Mouse (Mus musculus): ENCODE measurements around the gene Itprid2. TPM values are rescaled to one million over a fixed set of nuclear protein-coding genes. Genes with fewer than 3 reads are reported as not detected.

Gene Itprid2
- polyA plus RNA-seq, 1 experiment from 2014 or later = 7.6 TPM

- Histone ChIP-seq H3K36me3 (ENCODE audit: insufficient read depth, low read length) (no peaks in the 10 kb centered on the region), H3K4me1 (ENCODE audit: insufficient read depth, low read depth, low read length) (no peaks in the 10 kb centered on the region), H3K4me3 (ENCODE audit: low read depth, low read length) (no peak within 1 kb of the TSS), H3K4me2 (replicated peaks; ENCODE audit: low read depth, low read length) (no peak within 1 kb of the TSS), H3K27me3 (replicated peaks; ENCODE audit: insufficient read depth, low read length) (no peaks in the 10 kb centered on the region), H3K9me3 (ENCODE audit: low read length) (no peaks in the 10 kb centered on the region), H3K9ac (replicated peaks; ENCODE audit: low read depth) (no peak within 1 kb of the TSS), H3K27ac (ENCODE audit: low read length) (no peak within 1 kb of the TSS)
- DNase-seq (ENCODE audit: low spot score) = no peak
- 88% methylated on average over 6 of the region's 6 CpGs for WGBS
- no peak for ATAC-seq
- no peak for TF ChIP-seq CTCF (IDR thresholded peaks at IDR 0.05)
- no peak for TF ChIP-seq EP300 (IDR thresholded peaks at IDR 0.05)
Measured at GRCm38 (mm10) chr2:79707575-79707974, 72.4 kb downstream of the Itprid2 start, which contains the start of gene Ppp1r1c. Gene Ppp1r1c, plus strand, starts transcription at chr2:79707780.

GRCm38 (mm10) chr2:79713662-79714091 lies 78.5 kb downstream of the Itprid2 start:
- 40% methylated on average over 3 of the region's 3 CpGs for WGBS
- no peak for TF ChIP-seq CTCF (IDR thresholded peaks at IDR 0.05)
- no peak for TF ChIP-seq EP300 (IDR thresholded peaks at IDR 0.05)
- H3K36me3 ChIP-seq (ENCODE audit: insufficient read depth, low read length) = no peaks in the 10 kb centered on the region
- no peak for ATAC-seq
- no peak overlapping the region for H3K9ac ChIP-seq (replicated peaks; ENCODE audit: low read depth)
- no peak overlapping the region for H3K27ac ChIP-seq (ENCODE audit: low read length)
- no peaks in the 10 kb centered on the region for H3K4me1 ChIP-seq (ENCODE audit: insufficient read depth, low read depth, low read length)
- H3K4me2 ChIP-seq (replicated peaks; ENCODE audit: low read depth, low read length) = no peak overlapping the region
- no peaks in the 10 kb centered on the region for H3K27me3 ChIP-seq (replicated peaks; ENCODE audit: insufficient read depth, low read length)
- H3K4me3 ChIP-seq (ENCODE audit: low read depth, low read length) = no peak overlapping the region
- peak; percentile 8 for DNase-seq (ENCODE audit: low spot score)
- H3K9me3 ChIP-seq (ENCODE audit: low read length) = no peaks in the 10 kb centered on the region

- Histone ChIP-seq H3K4me3 (ENCODE audit: low read depth, low read length) (no peak overlapping the region), H3K4me1 (ENCODE audit: insufficient read depth, low read depth, low read length) (no peaks in the 10 kb centered on the region), H3K27me3 (replicated peaks; ENCODE audit: insufficient read depth, low read length) (no peaks in the 10 kb centered on the region), H3K4me2 (replicated peaks; ENCODE audit: low read depth, low read length) (no peak overlapping the region), H3K9me3 (ENCODE audit: low read length) (no peaks in the 10 kb centered on the region), H3K9ac (replicated peaks; ENCODE audit: low read depth) (no peak overlapping the region), H3K36me3 (ENCODE audit: insufficient read depth, low read length) (no peaks in the 10 kb centered on the region), H3K27ac (ENCODE audit: low read length) (no peak overlapping the region)
- 92% methylated on average over 6 of the region's 6 CpGs for WGBS
- DNase-seq (ENCODE audit: low spot score) (no peak), ATAC-seq (no peak)
- no peak for TF ChIP-seq EP300 (IDR thresholded peaks at IDR 0.05)
- TF ChIP-seq CTCF (IDR thresholded peaks at IDR 0.05) = no peak
Measured at GRCm38 (mm10) chr2:79714745-79715144, 79.6 kb downstream of the Itprid2 start.

DNA sequence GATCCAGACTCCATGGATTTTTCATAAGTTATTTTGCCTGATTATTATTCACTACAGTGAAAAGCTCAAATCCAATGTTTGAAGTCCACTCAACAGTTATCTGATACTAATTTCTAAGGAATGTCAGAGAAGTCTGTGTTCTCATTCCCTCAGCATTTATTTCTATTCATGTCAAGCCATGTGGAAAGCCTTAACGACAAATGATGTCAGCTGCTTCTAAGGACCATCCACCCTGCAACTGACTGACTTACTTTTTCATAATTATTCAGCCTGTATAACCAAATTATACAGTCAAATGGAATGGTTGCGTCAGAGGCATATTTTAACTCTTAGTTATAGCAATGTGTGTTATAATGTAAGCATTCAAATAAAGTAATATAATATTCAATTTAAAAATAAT lies 80.8 kb downstream of the Itprid2 start:
- Histone ChIP-seq H3K27me3 (replicated peaks; ENCODE audit: insufficient read depth, low read length) (no peaks in the 10 kb centered on the region), H3K36me3 (ENCODE audit: insufficient read depth, low read length) (no peaks in the 10 kb centered on the region), H3K4me1 (ENCODE audit: insufficient read depth, low read depth, low read length) (no peaks in the 10 kb centered on the region), H3K27ac (ENCODE audit: low read length) (no peak overlapping the region), H3K9ac (replicated peaks; ENCODE audit: low read depth) (no peak overlapping the region), H3K9me3 (ENCODE audit: low read length) (no peaks in the 10 kb centered on the region), H3K4me2 (replicated peaks; ENCODE audit: low read depth, low read length) (no peak overlapping the region), H3K4me3 (ENCODE audit: low read depth, low read length) (no peak overlapping the region)
- TF ChIP-seq EP300 (IDR thresholded peaks at IDR 0.05) (no peak), CTCF (IDR thresholded peaks at IDR 0.05) (no peak)
- DNase-seq (ENCODE audit: low spot score) (no peak), ATAC-seq (no peak)
- WGBS = 69% methylated on average over 2 of the region's 2 CpGs

DNA sequence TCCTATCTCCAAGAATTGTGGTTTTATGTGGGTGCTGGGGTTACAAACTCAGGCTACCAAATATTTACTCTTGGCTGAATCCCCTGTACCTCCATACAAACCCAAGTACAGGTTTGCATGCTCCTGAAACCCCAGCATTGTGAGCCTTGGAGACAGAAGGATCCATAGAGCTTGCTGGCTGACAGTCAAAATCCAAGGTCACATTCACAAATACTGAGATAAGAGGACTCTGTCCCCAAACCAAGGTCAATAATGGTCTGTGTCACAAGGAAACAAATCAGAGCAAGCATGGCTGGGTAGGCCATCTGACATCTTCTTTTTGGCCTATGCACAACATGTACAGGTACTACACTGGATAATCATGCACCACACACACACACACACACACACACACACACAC lies 82.7 kb downstream of the Itprid2 start:
- Histone ChIP-seq H3K9me3 (ENCODE audit: low read length) (no peaks in the 10 kb centered on the region), H3K4me3 (ENCODE audit: low read depth, low read length) (no peak overlapping the region), H3K27me3 (replicated peaks; ENCODE audit: insufficient read depth, low read length) (no peaks in the 10 kb centered on the region), H3K4me2 (replicated peaks; ENCODE audit: low read depth, low read length) (no peak overlapping the region), H3K9ac (replicated peaks; ENCODE audit: low read depth) (no peak overlapping the region), H3K4me1 (ENCODE audit: insufficient read depth, low read depth, low read length) (no peaks in the 10 kb centered on the region), H3K36me3 (ENCODE audit: insufficient read depth, low read length) (no peaks in the 10 kb centered on the region), H3K27ac (ENCODE audit: low read length) (no peak overlapping the region)
- TF ChIP-seq CTCF (IDR thresholded peaks at IDR 0.05) (no peak), EP300 (IDR thresholded peaks at IDR 0.05) (no peak)
- no peak for ATAC-seq
- DNase-seq (ENCODE audit: low spot score) = no peak

DNA sequence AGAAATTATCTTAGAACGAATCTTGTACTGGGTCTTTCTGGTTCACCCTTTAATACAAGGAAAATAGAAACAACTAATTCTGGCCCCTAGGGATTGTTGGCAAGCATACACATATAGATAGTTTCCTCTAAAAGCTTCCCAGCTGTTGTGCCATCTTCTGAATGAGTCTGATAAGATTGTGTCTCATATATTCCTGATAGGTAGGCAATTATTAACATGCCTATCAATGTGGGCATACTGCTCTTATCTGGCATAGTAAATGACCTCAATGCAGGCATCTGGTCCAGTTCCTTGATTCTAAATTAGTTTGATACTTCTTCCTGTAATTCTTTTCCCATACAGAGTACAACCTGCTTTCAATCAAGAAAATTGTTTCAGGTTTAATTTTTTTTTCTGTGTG lies 87.3 kb downstream of the Itprid2 start:
- Histone ChIP-seq H3K9ac (replicated peaks; ENCODE audit: low read depth) (no peak overlapping the region), H3K27me3 (replicated peaks; ENCODE audit: insufficient read depth, low read length) (no peaks in the 10 kb centered on the region), H3K4me3 (ENCODE audit: low read depth, low read length) (no peak overlapping the region), H3K27ac (ENCODE audit: low read length) (no peak overlapping the region), H3K4me1 (ENCODE audit: insufficient read depth, low read depth, low read length) (no peaks in the 10 kb centered on the region), H3K4me2 (replicated peaks; ENCODE audit: low read depth, low read length) (no peak overlapping the region), H3K36me3 (ENCODE audit: insufficient read depth, low read length) (no peaks in the 10 kb centered on the region), H3K9me3 (ENCODE audit: low read length) (no peaks in the 10 kb centered on the region)
- ATAC-seq (no peak), DNase-seq (ENCODE audit: low spot score) (no peak)
- TF ChIP-seq EP300 (IDR thresholded peaks at IDR 0.05) (no peak), CTCF (IDR thresholded peaks at IDR 0.05) (no peak)
- 50% methylated on average over 1 of the region's 1 CpGs for WGBS

Other genes with a start within 250 kb of the Itprid2 start
- gene Neurod1, start 178.6 kb upstream of the Itprid2 start, polyA plus RNA-seq (2015; fragmentation: Nextera tagmentation; extraction: Ambion mirVana) = not detected in 2 replicates
- gene Cerkl, start 178.6 kb upstream of the Itprid2 start, polyA plus RNA-seq (2015; fragmentation: Nextera tagmentation; extraction: Ambion mirVana) = 1.0 and 1.8 TPM in 2 replicates
- not detected in 2 replicates for gene Ppp1r1c, start 72.4 kb downstream of the Itprid2 start, polyA plus RNA-seq (2015; fragmentation: Nextera tagmentation; extraction: Ambion mirVana)

Data from lung, postnatal 0 days (tissue).